Mouse (Mus musculus): Measurements from ENCODE around the gene Kctd3. TPM values are rescaled to one million over a fixed set of nuclear protein-coding genes. Genes with fewer than 3 reads are reported as not detected.
A peak's percentile ranks its signal among the peaks of the same experiment; 100 is the strongest.

The Kctd3 gene
- 48.9 and 49.8 TPM in 2 replicates for polyA plus RNA-seq (2015; fragmentation: Nextera tagmentation; extraction: Ambion mirVana)

GRCm38 (mm10) chr1:189007239-189007979 is at the start of gene Kctd3:
TSS of gene Kctd3 (minus strand) at chr1:189007841.
- Histone ChIP-seq H3K27me3 (replicated peaks) (0 out of 2 replicates have a peak, but pooled peaks cover 3% of the 10 kb centered on the region), H3K9me3 (replicated peaks) (no peaks in the 10 kb centered on the region), H3K27ac (replicated peaks) (peak within 1 kb of the TSS; percentile 78), H3K4me1 (peaks cover 29% of the 10 kb centered on the region), H3K4me3 (replicated peaks) (peak within 1 kb of the TSS; percentile 68), H3K36me3 (no peaks in the 10 kb centered on the region), H3K4me2 (peak within 1 kb of the TSS; percentile 94), H3K9ac (replicated peaks) (peak within 1 kb of the TSS; percentile 88)
- peak; percentile 92 for ATAC-seq (ENCODE audit: low FRiP score)
- under 1% methylated on average over 73 of the region's 74 CpGs for WGBS

GRCm38 (mm10) chr1:189057425-189057824 is 49.8 kb upstream of the Kctd3 start:
- H3K27me3 ChIP-seq (replicated peaks) = no peaks in the 10 kb centered on the region
- H3K9me3 ChIP-seq (replicated peaks) = no peaks in the 10 kb centered on the region
- H3K36me3 ChIP-seq = no peaks in the 10 kb centered on the region
- no peak overlapping the region for H3K4me3 ChIP-seq (replicated peaks)
- no peaks in the 10 kb centered on the region for H3K4me1 ChIP-seq
- no peak for ATAC-seq (ENCODE audit: low FRiP score)
- H3K9ac ChIP-seq (replicated peaks) = no peak overlapping the region
- WGBS = 56% methylated on average over 4 of the region's 4 CpGs
- no peak overlapping the region for H3K4me2 ChIP-seq
- no peak overlapping the region for H3K27ac ChIP-seq (replicated peaks)

DNA sequence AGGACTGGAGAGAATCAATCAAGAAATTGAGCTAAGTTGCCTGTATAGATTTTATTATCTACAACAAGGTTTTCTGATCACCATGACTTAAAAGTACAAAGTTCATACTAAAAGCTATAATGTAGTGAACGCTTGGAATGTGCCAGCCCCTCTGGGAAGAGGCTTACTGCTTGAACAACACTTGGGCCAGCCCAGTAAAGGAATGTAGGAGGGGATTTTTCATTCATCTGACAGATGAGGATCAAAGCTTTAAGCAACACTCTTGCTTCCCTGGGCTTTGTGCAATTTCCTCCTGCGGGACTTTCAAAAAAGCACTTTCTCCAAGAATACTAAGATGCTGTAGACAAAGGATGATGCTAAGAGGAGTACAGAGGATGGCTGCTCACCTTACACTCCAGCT is 48.3 kb upstream of the Kctd3 start:
- Histone ChIP-seq H3K4me3 (replicated peaks) (no peak overlapping the region), H3K9ac (replicated peaks) (no peak overlapping the region), H3K27ac (replicated peaks) (no peak overlapping the region), H3K4me2 (no peak overlapping the region), H3K9me3 (replicated peaks) (no peaks in the 10 kb centered on the region), H3K27me3 (replicated peaks) (no peaks in the 10 kb centered on the region), H3K36me3 (no peaks in the 10 kb centered on the region), H3K4me1 (no peaks in the 10 kb centered on the region)
- WGBS = 70% methylated on average over 2 of the region's 2 CpGs
- no peak for ATAC-seq (ENCODE audit: low FRiP score)

DNA sequence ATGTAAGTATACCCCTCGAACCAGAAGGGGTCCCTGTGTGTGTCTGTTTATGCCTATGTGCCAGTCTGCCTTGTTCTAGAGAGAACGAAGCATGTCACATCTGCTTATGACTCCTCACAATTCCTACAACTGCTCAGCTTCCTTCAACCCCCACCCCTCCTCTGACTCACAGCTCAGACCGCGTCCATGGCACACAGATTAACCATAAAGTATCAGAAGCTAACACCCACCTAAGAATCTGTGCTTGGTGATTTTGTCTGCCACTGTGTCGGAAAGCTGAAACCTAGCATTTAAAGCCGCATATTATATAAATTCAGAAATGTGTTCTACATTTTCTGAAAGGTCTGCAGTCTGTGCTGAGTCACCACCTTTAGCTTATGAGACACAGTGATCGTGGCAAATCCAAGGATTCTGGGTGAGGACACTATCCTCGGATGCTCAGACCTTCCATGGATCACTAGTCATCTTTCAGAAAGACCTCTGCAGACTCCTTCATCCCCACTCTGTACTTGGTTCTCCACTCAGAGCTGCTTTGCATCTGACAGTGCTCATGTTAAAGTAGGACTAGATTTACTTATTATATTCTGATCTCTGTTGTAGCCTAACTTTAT is 47.4 kb upstream of the Kctd3 start:
- Histone ChIP-seq H3K4me1 (no peaks in the 10 kb centered on the region), H3K27ac (replicated peaks) (no peak overlapping the region), H3K9me3 (replicated peaks) (no peaks in the 10 kb centered on the region), H3K36me3 (no peaks in the 10 kb centered on the region), H3K4me2 (no peak overlapping the region), H3K27me3 (replicated peaks) (no peaks in the 10 kb centered on the region), H3K9ac (replicated peaks) (no peak overlapping the region), H3K4me3 (replicated peaks) (no peak overlapping the region)
- ATAC-seq (ENCODE audit: low FRiP score) = no peak
- WGBS = 88% methylated on average over 8 of the region's 8 CpGs

DNA sequence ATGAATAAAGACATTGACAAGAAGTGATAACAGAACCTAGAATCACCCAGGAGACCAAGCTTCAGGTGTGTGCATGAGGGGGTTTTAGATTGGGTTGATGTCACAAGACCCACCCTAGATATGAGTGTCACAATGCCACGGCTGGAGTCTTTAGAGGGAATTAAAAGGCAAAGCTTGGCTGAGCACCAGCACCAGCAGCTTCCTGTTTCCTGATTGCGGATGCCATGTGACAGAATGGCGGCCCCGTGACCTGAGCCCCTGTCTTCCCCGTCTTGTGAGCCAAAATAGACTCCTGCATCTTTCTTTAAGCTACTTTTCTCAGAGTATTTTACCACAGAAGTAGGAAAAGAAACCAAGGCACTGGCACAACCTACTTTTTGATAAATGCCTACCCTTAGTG is 46.5 kb upstream of the Kctd3 start:
- Histone ChIP-seq H3K9ac (replicated peaks) (no peak overlapping the region), H3K9me3 (replicated peaks) (no peaks in the 10 kb centered on the region), H3K27ac (replicated peaks) (no peak overlapping the region), H3K4me3 (replicated peaks) (no peak overlapping the region), H3K36me3 (no peaks in the 10 kb centered on the region), H3K27me3 (replicated peaks) (no peaks in the 10 kb centered on the region), H3K4me2 (no peak overlapping the region), H3K4me1 (no peaks in the 10 kb centered on the region)
- WGBS = 85% methylated on average over 5 of the region's 5 CpGs
- no peak for ATAC-seq (ENCODE audit: low FRiP score)

GRCm38 (mm10) chr1:189052189-189052588 is 44.5 kb upstream of the Kctd3 start:
- Histone ChIP-seq H3K4me2 (no peak overlapping the region), H3K27me3 (replicated peaks) (no peaks in the 10 kb centered on the region), H3K9me3 (replicated peaks) (no peaks in the 10 kb centered on the region), H3K4me3 (replicated peaks) (no peak overlapping the region), H3K4me1 (no peaks in the 10 kb centered on the region), H3K36me3 (no peaks in the 10 kb centered on the region), H3K9ac (replicated peaks) (no peak overlapping the region), H3K27ac (replicated peaks) (no peak overlapping the region)
- no peak for ATAC-seq (ENCODE audit: low FRiP score)
- WGBS = 82% methylated on average over 4 of the region's 4 CpGs

- Histone ChIP-seq H3K9me3 (replicated peaks) (no peaks in the 10 kb centered on the region), H3K4me2 (no peak overlapping the region), H3K27ac (replicated peaks) (no peak overlapping the region), H3K36me3 (no peaks in the 10 kb centered on the region), H3K9ac (replicated peaks) (no peak overlapping the region), H3K27me3 (replicated peaks) (no peaks in the 10 kb centered on the region), H3K4me1 (no peaks in the 10 kb centered on the region), H3K4me3 (replicated peaks) (no peak overlapping the region)
- no peak for ATAC-seq (ENCODE audit: low FRiP score)
- WGBS = 64% methylated on average over 3 of the region's 3 CpGs
Observed at GRCm38 (mm10) chr1:189050122-189050521, 42.5 kb upstream of the Kctd3 start.

DNA sequence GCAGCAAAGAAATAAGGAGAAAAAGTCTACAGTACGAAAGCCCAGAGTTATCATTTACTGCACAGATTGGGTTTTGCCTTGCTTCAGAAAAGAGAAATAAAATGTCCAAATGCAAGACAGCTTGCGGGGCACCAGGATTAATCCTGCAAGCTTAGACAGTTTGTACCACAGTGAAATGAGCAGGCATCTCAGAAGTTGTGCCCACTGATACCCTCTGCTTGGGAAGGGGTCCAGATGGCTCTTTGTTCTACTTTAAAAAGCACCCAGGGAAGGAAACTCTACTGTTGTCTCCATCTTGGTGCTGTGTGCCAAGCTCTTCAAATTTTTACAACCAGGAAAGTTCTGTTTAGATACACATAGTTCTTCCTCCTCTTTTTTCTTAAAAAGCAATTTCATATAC is 40.7 kb upstream of the Kctd3 start:
- Histone ChIP-seq H3K4me1 (no peaks in the 10 kb centered on the region), H3K27ac (replicated peaks) (no peak overlapping the region), H3K9me3 (replicated peaks) (no peaks in the 10 kb centered on the region), H3K4me2 (no peak overlapping the region), H3K4me3 (replicated peaks) (no peak overlapping the region), H3K9ac (replicated peaks) (no peak overlapping the region), H3K27me3 (replicated peaks) (no peaks in the 10 kb centered on the region), H3K36me3 (no peaks in the 10 kb centered on the region)
- ATAC-seq (ENCODE audit: low FRiP score) = no peak
- 89% methylated on average over 2 of the region's 2 CpGs for WGBS

DNA sequence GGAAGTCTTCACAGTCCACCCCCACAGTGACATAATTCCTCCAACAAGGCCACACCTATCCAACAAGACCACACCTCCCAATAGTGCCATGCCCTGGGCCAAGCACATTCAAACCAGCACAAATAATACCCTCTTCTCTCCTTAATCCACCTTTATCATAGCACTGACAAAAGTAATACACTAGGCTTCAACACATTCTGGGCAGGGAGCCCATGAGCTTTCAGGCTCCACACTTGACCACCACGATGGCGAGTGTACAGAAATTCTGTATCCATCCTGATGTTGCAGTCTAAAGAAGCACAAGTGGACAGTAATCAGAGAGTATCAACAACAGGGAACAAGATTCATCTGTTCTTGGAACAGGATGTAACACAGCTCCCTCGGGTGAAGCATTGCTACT is 40.3 kb upstream of the Kctd3 start:
- Histone ChIP-seq H3K27me3 (replicated peaks) (no peaks in the 10 kb centered on the region), H3K36me3 (no peaks in the 10 kb centered on the region), H3K4me2 (no peak overlapping the region), H3K27ac (replicated peaks) (no peak overlapping the region), H3K4me1 (no peaks in the 10 kb centered on the region), H3K9me3 (replicated peaks) (no peaks in the 10 kb centered on the region), H3K4me3 (replicated peaks) (no peak overlapping the region), H3K9ac (replicated peaks) (no peak overlapping the region)
- no peak for ATAC-seq (ENCODE audit: low FRiP score)
- WGBS = 86% methylated on average over 3 of the region's 3 CpGs

DNA sequence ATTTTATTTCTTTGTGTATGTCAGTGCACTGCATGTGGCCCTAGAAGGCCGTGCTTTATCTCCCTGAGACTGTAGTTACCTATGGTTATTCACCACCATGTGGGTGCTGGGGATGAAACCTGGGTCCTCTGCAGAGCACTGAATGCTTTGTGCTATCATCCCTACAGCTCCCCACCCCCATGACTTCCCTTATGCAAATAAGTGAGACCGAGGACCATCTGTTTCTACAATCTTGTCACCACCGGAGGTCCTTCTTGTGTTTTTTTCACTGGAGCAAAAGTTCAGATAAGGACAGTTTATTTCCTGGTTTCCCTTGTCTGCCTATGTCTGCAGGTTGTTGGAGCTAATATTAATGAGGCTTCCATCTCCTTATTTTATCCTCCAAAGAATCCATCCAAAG is 39.2 kb upstream of the Kctd3 start:
- H3K9me3 ChIP-seq (replicated peaks) = no peaks in the 10 kb centered on the region
- no peak overlapping the region for H3K9ac ChIP-seq (replicated peaks)
- no peak for ATAC-seq (ENCODE audit: low FRiP score)
- no peak overlapping the region for H3K4me2 ChIP-seq
- H3K4me1 ChIP-seq = no peaks in the 10 kb centered on the region
- no peaks in the 10 kb centered on the region for H3K27me3 ChIP-seq (replicated peaks)
- H3K4me3 ChIP-seq (replicated peaks) = no peak overlapping the region
- no peaks in the 10 kb centered on the region for H3K36me3 ChIP-seq
- WGBS = 73% methylated on average over 3 of the region's 3 CpGs
- H3K27ac ChIP-seq (replicated peaks) = no peak overlapping the region

DNA sequence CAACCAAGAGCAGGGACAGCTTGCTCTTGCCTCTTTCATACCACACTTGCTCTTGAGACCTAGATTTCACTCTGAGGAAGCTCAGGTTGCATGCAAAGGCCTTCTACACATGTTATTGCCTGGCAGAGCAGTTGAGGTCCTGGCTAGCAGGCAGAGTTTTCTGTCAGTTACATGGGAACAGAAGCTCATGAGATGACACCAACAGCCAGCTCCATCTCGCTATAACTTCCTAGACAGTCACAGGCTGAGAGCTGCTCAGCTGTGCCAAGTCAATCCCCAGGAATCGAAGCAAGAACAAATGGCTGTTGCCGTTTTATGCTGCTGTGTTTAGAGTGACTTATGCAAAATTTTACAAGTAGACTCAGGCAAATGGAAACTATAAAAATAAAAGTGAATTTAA is 38.7 kb upstream of the Kctd3 start:
- Histone ChIP-seq H3K27ac (replicated peaks) (no peak overlapping the region), H3K9ac (replicated peaks) (no peak overlapping the region), H3K27me3 (replicated peaks) (no peaks in the 10 kb centered on the region), H3K36me3 (no peaks in the 10 kb centered on the region), H3K4me2 (no peak overlapping the region), H3K4me3 (replicated peaks) (no peak overlapping the region), H3K9me3 (replicated peaks) (no peaks in the 10 kb centered on the region), H3K4me1 (no peaks in the 10 kb centered on the region)
- 70% methylated on average over 3 of the region's 3 CpGs for WGBS
- no peak for ATAC-seq (ENCODE audit: low FRiP score)

GRCm38 (mm10) chr1:189041261-189041660 is 33.6 kb upstream of the Kctd3 start:
- Histone ChIP-seq H3K9me3 (replicated peaks) (no peaks in the 10 kb centered on the region), H3K27me3 (replicated peaks) (no peaks in the 10 kb centered on the region), H3K4me3 (replicated peaks) (no peak overlapping the region), H3K27ac (replicated peaks) (no peak overlapping the region), H3K9ac (replicated peaks) (no peak overlapping the region), H3K4me1 (no peaks in the 10 kb centered on the region), H3K36me3 (no peaks in the 10 kb centered on the region), H3K4me2 (no peak overlapping the region)
- ATAC-seq (ENCODE audit: low FRiP score) = no peak
- WGBS = 90% methylated on average over 12 of the region's 12 CpGs

All from neural tube, embryonic 15.5 days (tissue).